Mouse (Mus musculus) layer of hippocampus, adult 8-10 months (tissue): ENCODE results near the gene Vmo1. TPM values are rescaled to one million over a fixed set of nuclear protein-coding genes. Genes with fewer than 3 reads are reported as not detected.
"Not testable (repeated sequence)": the region's sequence is repeated elsewhere in the genome, so short reads cannot be mapped to it uniquely, and the experiment has no call there.

Experiments used
- DNase-seq, 2 experiments: peaks; one replicate each; pipeline ENCODE4 v3.0.0; 2022; ENCODE audit warnings: low spot score in 2 of 2
- total RNA-seq, 4 experiments: library from RNA; stranded (reverse); gene quantifications; 2 replicates each; pipeline ENCODE4 v1.2.4; 2022

Vmo1 gene
- total RNA-seq, 4 experiments from 2014 or later, result not detected

GRCm38 (mm10) chr11:70473291-70473690, 41.1 kb downstream of the Vmo1 start:
- DNase-seq, result not testable (repeated sequence)

- DNase-seq, result no peak
Measured at GRCm38 (mm10) chr11:70472716-70473115, 41.7 kb downstream of the Vmo1 start.

- no peak for DNase-seq
Measured at GRCm38 (mm10) chr11:70469764-70470163, 44.7 kb downstream of the Vmo1 start.

GRCm38 (mm10) chr11:70467902-70468619, 46.4 kb downstream of the Vmo1 start:
- DNase-seq, result no peak

- no peak for DNase-seq
Measured at GRCm38 (mm10) chr11:70465824-70466223, 48.6 kb downstream of the Vmo1 start.

GRCm38 (mm10) chr11:70465211-70465610, 49.2 kb downstream of the Vmo1 start:
- DNase-seq, result no peak

GRCm38 (mm10) chr11:70463970-70464369, 50.4 kb downstream of the Vmo1 start:
- no peak for DNase-seq

Other genes with a start within 250 kb of the Vmo1 start
- gene Alox12e, start 192.0 kb downstream of the Vmo1 start, total RNA-seq, result under 1 TPM in 3 of 4 experiments, not detected in 1; 0.18 to 0.38 (median 0.18) TPM
- gene Alox15, start 162.6 kb downstream of the Vmo1 start, total RNA-seq, result under 1 TPM in 2 of 4 experiments, not detected in 2; 0.45 to 0.61 TPM
- gene Pelp1, start 104.6 kb downstream of the Vmo1 start, total RNA-seq, result 10 to 100 TPM; 32.8 to 35.6 (median 33.8) TPM
- 100 to 1,000 TPM in 2 of 4 experiments, 10 to 100 TPM in 2; 97.4 to 116 (median 101) TPM for gene Arrb2, start 82.0 kb downstream of the Vmo1 start, total RNA-seq
- 10 to 100 TPM; 10.6 to 16.9 (median 15.2) TPM for gene Med11, start 62.7 kb downstream of the Vmo1 start, total RNA-seq
- 1 to 10 TPM in 2 of 4 experiments, under 1 TPM in 2; 0.45 to 2.0 (median 1.1) TPM for gene Zmynd15, start 55.2 kb downstream of the Vmo1 start, total RNA-seq
- 1 to 10 TPM; 1.4 to 6.7 (median 3.5) TPM for gene Cxcl16, start 54.6 kb downstream of the Vmo1 start, total RNA-seq
- gene Tm4sf5, start 9.4 kb downstream of the Vmo1 start, total RNA-seq, result not detected
- gene Gltpd2, start 4.6 kb upstream of the Vmo1 start, total RNA-seq, result not detected
- 100 to 1,000 TPM; 176 to 204 (median 189) TPM for gene Psmb6, start 10.8 kb upstream of the Vmo1 start, total RNA-seq
- not detected for gene Gm40193, start 18.3 kb upstream of the Vmo1 start, total RNA-seq
- gene Pld2, start 25.4 kb upstream of the Vmo1 start, total RNA-seq, result 10 to 100 TPM; 18.2 to 23.4 (median 20.2) TPM
- 100 to 1,000 TPM; 419 to 496 (median 460) TPM for gene Mink1, start 48.3 kb upstream of the Vmo1 start, total RNA-seq
- 1 to 10 TPM in 1 of 4 experiments, under 1 TPM in 2, not detected in 1; 0.54 to 1.1 (median 0.87) TPM for gene 4930544D05Rik, start 101.2 kb upstream of the Vmo1 start, total RNA-seq
- 1 to 10 TPM in 1 of 4 experiments, not detected in 3; 1.0 TPM for gene Chrne, start 104.6 kb upstream of the Vmo1 start, total RNA-seq
- under 1 TPM in 1 of 4 experiments, not detected in 3; 0.21 TPM for gene Gp1ba, start 124.5 kb upstream of the Vmo1 start, total RNA-seq
- 100 to 1,000 TPM in 1 of 4 experiments, 10 to 100 TPM in 3; 84.8 to 102 (median 92.8) TPM for gene Rnf167, start 132.6 kb upstream of the Vmo1 start, total RNA-seq
- gene Slc25a11, start 132.9 kb upstream of the Vmo1 start, total RNA-seq, result 100 to 1,000 TPM; 118 to 129 (median 122) TPM
- 100 to 1,000 TPM; 268 to 335 (median 298) TPM for gene Pfn1, start 140.0 kb upstream of the Vmo1 start, total RNA-seq
- gene Eno3, start 142.6 kb upstream of the Vmo1 start, total RNA-seq, result 10 to 100 TPM in 3 of 4 experiments, 1 to 10 TPM in 1; 10.0 to 14.5 (median 11.2) TPM
- 10 to 100 TPM; 47.4 to 54.8 (median 51.8) TPM for gene Spag7, start 154.8 kb upstream of the Vmo1 start, total RNA-seq
- 100 to 1,000 TPM; 291 to 332 (median 307) TPM for gene Camta2, start 173.5 kb upstream of the Vmo1 start, total RNA-seq
- 1 to 10 TPM; 3.8 to 6.5 (median 4.7) TPM for gene Inca1, start 185.5 kb upstream of the Vmo1 start, total RNA-seq
- 10 to 100 TPM; 71.2 to 92.9 (median 83.9) TPM for gene Kif1c, start 185.9 kb upstream of the Vmo1 start, total RNA-seq
- gene Zfp3, start 249.6 kb upstream of the Vmo1 start, total RNA-seq, result 10 to 100 TPM; 20.4 to 23.8 (median 22.2) TPM